Mouse (Mus musculus) layer of hippocampus, adult 2 months (tissue): ENCODE measurements around the gene Gadd45g. TPM values are rescaled to one million over a fixed set of nuclear protein-coding genes. Genes with fewer than 3 reads are reported as not detected.

Experiments
- DNase-seq, 2 experiments: peaks; one replicate each; pipeline ENCODE4 v3.0.0; 2022; ENCODE audit warnings: low spot score in 2 of 2
- H3K27ac ChIP-seq: fragments of 200-600 bp; 2 replicates; pipeline ENCODE4 v1.8.1; 2022
- H3K4me3 ChIP-seq: fragments of 200-600 bp; 2 replicates; pipeline ENCODE4 v1.8.1; 2022; ENCODE audit warnings: mild to moderate bottlenecking
- CTCF ChIP-seq: fragments of 200-600 bp; conservative IDR thresholded peaks from 2 replicates; pipeline ENCODE4 v1.8.1; 2022; ENCODE audit warnings: antibody characterized with exemption, mild to moderate bottlenecking, moderate library complexity
- total RNA-seq, 2 experiments: library from RNA; stranded (reverse); gene quantifications; 2 replicates each; pipeline ENCODE4 v1.2.3; 2021

Gadd45g gene
- total RNA-seq, 2 experiments from 2014 or later = 14.8 to 22.7 TPM

- peak; percentile 96 for TF ChIP-seq CTCF
- no peak overlapping the region for H3K27ac ChIP-seq
- H3K4me3 ChIP-seq = no peak overlapping the region
- DNase-seq = peak in 1 of 2 experiments; percentile 51
Observed at GRCm38 (mm10) chr13:51839250-51840026, 7.0 kb upstream of the Gadd45g start.

GRCm38 (mm10) chr13:51840702-51841101 is 5.8 kb upstream of the Gadd45g start:
- TF ChIP-seq CTCF = no peak
- Histone ChIP-seq H3K4me3 (no peak overlapping the region), H3K27ac (no peak overlapping the region)
- no peak for DNase-seq

DNA sequence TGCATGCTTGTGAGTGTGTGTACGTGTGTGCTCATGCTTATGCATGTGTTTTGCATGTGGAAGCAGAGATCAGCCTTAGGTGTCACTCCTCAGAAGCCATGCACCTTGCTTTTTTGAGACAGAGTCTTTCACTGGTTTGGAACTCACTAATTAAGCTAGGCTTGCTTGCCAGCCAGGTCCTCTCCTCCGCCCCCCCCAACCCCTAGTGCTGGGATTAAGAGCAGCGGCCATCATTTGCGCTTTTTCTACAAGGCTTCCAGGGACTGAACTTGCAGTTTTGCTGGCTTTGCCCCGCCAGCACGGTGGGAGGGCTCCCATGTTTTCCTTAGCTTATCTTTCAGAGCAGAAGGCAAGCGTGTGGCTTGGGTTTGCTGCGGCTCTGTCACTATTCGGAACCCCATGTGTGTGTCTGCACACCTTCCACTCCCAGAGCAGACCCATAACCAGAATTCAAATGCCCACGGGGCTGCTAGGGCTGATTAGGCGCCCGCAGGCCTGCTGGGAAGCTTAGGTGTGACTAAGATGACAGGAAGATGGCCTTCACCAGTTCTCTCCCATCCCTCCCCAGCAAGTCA is 4.8 kb upstream of the Gadd45g start:
- TF ChIP-seq CTCF = no peak
- Histone ChIP-seq H3K4me3 (no peak overlapping the region), H3K27ac (no peak overlapping the region)
- DNase-seq = no peak

DNA sequence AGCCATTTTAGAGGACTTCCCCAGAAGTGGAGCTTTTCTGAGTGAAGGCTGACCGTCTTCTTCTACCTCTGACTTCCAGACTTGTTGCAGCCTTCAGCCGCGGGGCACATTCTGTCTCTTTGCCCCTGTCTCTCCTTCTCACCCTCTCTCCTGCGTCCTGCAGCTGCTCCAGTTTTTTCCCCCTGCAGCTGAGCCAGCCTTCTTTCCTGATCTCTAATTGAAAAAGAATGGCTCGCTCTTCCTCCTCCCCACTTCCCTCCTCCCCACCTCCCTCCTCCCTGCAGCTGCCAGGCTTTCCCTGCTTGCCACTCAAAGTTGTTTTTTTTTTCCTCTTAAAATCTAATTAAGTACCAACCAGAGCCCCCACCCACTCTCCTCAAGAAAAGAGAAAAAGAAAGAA is 4.3 kb upstream of the Gadd45g start:
- DNase-seq = no peak
- TF ChIP-seq CTCF = no peak

GRCm38 (mm10) chr13:51842773-51843172 is 3.7 kb upstream of the Gadd45g start:
- Histone ChIP-seq H3K4me3 (no peak overlapping the region), H3K27ac (no peak overlapping the region)
- no peak for DNase-seq
- TF ChIP-seq CTCF = no peak

More for the DNA sequence above, 4.3 kb upstream of the Gadd45g start:
- Histone ChIP-seq H3K4me3 (no peak overlapping the region), H3K27ac (no peak overlapping the region)

DNA sequence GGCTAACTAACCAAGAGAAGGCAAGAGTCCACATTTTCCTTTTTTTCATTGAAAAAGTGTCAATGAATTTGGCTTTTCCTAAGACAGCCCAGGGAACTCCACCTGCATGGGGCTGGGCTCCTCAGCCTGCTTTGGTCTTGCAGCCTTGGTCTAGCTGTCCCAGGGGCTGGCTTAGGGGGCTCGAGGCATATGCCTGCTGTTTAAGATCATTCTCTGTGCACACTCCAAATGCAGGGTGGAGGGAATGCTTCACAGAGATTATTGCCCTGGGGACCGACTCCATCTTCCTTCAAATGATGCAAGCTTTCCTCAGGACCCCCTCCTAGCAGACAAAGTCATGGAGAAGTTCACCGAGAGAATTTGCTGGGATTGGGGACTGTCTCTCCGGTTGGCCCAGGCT is 3.2 kb upstream of the Gadd45g start:
- no peak overlapping the region for H3K27ac ChIP-seq
- H3K4me3 ChIP-seq = no peak overlapping the region
- DNase-seq = no peak
- no peak for TF ChIP-seq CTCF

DNA sequence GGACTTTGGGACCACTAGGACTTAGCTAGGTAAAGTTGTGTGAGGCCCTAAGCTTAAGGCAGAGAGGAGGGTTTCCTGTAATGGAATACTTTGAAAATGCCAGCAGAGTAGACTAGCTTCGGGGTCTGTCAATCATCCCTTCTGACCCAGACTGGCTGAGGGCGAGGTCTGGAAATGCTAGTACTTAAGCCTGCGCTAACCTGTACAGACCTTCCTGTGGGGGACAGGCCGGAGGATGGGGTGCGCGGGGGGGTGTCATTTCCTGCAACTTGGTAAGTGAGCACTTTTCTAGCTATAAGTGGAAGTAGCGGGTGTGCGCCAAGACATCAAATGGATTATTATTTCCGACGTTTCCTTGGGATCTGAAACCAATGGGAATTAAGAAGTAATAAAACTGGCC is 2.4 kb upstream of the Gadd45g start:
- TF ChIP-seq CTCF = no peak
- H3K27ac ChIP-seq = no peak overlapping the region
- DNase-seq = no peak
- H3K4me3 ChIP-seq = no peak overlapping the region

GRCm38 (mm10) chr13:51844661-51845060 is 1.8 kb upstream of the Gadd45g start:
- Histone ChIP-seq H3K27ac (no peak overlapping the region), H3K4me3 (no peak overlapping the region)
- TF ChIP-seq CTCF = peak; percentile 86
- peak in 1 of 2 experiments; percentile 80 for DNase-seq

DNA sequence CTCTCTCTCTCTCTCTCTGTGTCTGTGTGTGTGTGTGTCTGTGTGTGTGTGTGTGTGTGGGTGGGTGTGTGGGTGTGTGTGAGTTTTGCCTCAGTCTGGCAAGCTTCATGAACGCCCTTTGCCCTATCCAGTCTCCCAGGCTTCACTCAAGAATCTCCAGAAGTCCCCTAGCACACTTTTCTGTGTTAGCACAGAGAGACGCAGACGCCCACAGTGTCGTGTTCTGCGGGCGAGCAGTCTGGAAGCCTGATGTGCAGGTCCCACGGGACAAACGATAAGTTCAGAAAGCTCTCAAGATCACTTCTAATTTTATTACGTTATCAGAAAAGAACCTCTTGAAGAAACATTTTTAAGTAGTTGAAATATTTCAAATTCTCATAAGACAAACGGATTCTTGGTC is 1.4 kb upstream of the Gadd45g start:
- Histone ChIP-seq H3K27ac (peak overlapping the region; percentile 96; the same call in 1 of the 2 replicates), H3K4me3 (peak overlapping the region; percentile 91)
- DNase-seq = no peak
- no peak for TF ChIP-seq CTCF

- DNase-seq = peak; percentile 75 to 90
- Histone ChIP-seq H3K4me3 (peak overlapping the region; percentile 91), H3K27ac (peak overlapping the region; percentile 96)
- TF ChIP-seq CTCF = peak; percentile 85
Observed at GRCm38 (mm10) chr13:51845591-51846191, 787 bp upstream of the Gadd45g start.

DNA sequence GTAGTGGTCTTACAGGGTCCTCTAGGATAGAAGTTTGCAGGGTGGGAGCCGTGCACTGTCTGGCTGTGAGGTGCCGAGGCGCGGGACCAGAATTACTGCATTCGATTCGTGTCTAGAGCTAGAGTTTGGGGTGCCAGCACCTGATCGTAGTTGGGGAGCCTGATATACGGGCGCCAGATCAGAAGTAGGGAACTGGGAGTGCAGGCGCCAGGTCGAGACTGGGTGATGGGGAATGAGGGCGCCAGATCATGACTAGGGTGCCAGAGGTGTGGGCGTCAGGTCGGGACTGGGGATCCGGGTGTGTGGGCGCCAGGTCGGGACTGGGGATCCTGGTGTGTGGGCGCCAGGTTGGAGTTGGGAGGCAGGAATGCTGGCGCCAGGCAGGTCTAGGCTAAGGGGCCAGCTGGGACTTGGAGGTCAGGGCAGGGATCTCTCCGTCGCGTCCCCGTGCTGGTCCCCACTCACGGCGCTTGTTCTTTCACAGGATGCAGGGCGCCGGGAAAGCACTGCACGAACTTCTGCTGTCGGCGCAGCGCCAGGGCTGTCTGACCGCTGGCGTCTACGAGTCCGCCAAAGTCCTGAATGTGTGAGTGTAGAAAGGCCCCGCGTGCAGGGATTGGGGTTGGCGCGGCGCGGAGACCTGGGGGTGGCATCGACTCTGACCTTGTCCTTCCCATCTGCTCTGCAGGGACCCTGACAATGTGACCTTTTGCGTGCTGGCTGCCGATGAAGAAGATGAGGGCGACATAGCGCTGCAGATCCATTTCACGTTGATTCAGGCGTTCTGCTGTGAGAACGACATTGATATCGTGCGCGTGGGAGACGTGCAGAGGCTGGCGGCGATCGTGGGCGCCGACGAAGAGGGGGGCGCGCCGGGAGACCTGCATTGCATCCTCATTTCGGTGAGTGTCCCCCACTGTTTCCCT is 653 bp downstream of the Gadd45g start:
- H3K4me3 ChIP-seq = peak overlapping the region; percentile 91
- peak; percentile 46 to 58 for DNase-seq
- H3K27ac ChIP-seq = peak overlapping the region; percentile 92
- TF ChIP-seq CTCF = no peak

- TF ChIP-seq CTCF = peak; percentile 75
- peak overlapping the region; percentile 92 for H3K27ac ChIP-seq
- DNase-seq = peak; percentile 76 to 81
Observed at GRCm38 (mm10) chr13:51847979-51848480, 1.6 kb downstream of the Gadd45g start.

More at GRCm38 (mm10) chr13:51847979-51848480, 1.6 kb downstream of the Gadd45g start:
- peak overlapping the region; percentile 91 for H3K4me3 ChIP-seq
